Mouse (Mus musculus) embryo, embryonic 10.5 days (tissue): Measurements from ENCODE around the gene Rad9a.

Experiments
- DNase-seq: peaks from one replicate; pipeline ENCODE4 v3.0.0-alpha.2; 2015; ENCODE audit warnings: low spot score

Gene Rad9a

DNA sequence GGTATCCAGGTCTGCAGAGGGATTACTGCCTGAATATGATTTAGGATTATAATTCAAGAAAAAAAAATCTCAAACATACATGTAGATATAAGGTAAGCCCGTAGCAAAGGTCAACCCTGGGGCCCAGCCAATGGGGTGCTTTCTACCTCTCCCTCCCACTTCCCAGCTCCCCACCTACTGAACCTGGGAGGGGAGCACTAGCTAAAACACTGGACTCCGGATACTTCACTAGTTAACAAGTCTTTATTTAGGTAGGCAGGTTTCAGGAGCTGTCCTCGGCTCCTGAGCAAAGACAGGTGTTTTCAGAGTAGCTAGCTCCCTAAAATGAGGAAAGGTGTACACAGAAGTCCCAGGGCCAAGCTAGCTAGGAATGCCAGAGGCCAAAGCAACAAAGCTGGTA is 37.4 kb downstream of the Rad9a start:
- DNase-seq, result no peak

DNA sequence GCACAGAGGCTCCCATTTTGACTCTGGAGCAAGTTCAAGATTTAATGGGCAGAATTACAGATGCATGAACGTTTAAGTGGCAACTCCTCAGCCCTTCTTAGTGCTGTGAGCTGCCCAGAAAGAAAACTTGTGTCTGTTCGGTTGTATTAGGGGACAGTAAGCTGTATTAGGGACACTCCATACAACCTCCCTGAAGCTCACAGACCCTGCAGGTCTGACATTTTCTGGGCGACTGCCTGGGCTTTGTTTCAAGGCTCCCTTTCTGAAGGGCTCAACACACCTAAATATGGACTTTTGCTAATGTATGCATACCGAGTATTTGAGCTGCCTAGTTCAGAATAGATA is 37.9 kb downstream of the Rad9a start:
- no peak for DNase-seq

- DNase-seq, result peak; percentile 97
Measured at GRCm38 (mm10) chr19:4162646-4163542, 38.6 kb downstream of the Rad9a start, which contains the start of gene Rps6kb2. TSS of gene Rps6kb2 (minus strand) at chr19:4163354.

DNA sequence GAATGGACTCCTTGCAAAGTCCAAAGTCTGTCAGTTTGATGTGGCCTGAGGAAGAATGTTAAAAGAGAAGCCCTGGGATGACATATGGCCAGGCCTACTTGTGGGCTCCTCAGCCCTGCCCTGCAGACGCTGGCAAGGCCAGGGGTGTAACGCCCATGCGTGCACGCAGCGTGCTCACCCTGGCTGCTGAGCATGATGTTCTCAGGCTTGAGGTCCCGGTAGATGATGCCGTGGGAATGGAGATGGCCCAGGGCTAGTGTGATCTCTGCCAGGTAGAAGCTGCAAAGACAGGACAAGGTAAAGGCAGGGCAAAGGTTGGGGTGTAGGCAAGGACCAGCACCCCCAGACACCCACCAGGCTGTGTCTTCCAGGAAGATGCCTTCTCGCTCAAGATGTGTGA is 42.4 kb downstream of the Rad9a start:
- no peak for DNase-seq

GRCm38 (mm10) chr19:4156771-4157170 is 44.7 kb downstream of the Rad9a start:
- no peak for DNase-seq

- DNase-seq, result no peak
Measured at GRCm38 (mm10) chr19:4156073-4156579, 45.3 kb downstream of the Rad9a start.

DNA sequence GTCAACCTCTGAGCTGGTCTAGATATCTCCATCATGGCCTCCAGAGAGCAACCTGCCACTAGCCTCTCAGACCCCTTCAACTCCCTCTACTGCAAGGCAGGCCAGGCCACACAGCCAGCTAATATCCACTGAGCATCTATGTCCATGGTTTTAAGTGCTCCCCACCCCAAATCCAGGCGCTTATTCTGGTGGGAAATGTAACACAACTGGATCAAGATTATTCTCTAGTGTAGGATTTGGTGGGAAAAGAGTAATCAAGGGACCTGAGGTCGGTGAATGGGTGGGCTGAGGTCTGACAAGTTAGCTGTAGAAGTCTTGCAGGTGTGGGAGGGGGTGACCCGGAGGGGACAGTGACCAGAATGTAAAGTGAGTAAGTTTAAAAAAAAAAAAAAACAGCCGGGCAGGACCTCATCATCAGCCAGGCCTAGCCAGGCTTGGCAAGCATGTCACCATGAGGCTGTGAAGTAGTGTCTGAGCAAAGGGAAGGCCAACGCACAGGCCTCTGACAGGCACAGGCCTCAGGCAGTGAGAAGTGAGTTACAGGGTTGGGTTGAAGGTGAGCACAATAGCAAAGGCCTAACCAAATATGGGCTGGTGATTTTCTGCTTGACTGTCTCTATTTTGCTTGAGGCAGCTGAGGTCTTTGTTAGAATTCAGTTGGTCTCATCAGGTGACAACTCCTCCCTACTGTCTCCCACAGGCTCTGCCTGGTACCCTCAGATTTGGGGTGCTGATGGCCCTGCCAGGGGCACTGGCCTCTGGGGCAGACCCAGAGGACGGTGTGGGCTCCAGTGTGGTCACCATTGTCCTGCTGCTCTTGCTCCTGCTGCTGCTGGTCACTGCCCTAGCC is 46.0 kb downstream of the Rad9a start:
- no peak for DNase-seq

DNA sequence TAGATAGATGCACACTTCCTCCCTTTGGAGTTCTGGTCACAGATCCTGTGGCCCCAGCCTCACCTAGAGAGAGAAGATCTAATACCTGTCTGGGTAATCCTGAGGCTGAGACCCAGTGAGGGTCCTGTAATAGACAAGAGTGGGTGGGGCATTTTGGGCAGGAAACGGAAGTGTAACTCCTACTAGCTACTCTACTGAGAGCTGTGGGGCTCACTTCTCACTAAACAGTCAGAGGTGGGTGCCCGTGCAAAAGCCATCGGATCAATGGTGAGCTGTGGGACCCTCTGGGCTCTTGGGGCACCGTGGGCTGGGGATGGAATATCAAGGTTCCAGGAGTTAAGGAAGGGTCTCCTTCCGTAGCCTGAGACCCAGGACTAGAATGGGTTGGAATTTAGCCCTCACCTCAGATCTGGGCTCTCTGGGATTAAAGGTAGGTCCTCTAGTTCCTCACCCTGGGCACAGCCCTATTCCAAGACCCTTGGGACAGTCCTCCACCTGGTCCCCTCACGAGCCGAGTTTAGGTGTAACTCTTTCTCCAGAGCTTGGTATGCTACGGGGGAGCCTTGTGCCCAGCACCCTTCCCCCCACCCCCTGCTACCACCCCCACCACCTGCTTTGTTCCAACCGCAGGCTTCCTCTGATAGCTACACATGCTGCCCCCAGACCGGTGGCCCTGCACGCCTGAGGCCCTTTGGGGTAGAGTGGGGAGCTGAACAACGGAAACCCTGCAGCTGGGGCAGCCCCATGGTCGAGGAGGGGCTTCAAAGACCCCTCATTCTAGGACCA is 46.8 kb downstream of the Rad9a start:
- DNase-seq, result no peak

DNA sequence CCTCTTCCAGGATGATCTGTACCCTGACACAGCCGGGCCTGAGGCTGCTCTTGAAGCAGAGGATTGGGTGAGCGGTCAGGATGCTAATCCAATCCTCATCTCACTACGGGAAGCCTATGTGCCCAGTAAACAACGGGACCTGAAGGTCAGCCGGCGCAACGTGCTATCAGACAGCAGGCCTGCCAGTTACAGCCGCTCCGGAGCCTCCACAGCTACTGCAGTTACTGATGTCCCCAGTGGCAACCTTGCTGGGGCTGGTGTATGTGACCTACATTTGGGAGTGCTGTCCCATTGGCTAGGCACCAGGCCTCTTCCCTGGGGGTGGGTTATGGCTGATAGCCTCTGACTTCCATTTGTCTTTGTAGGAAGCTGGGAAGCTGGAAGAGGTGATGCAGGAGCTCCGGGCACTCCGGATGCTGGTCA is 48.2 kb downstream of the Rad9a start, which contains the start of gene Ptprcap:
TSS of gene Ptprcap (plus strand) at position 373 of the 423 bp plus-strand sequence.
- DNase-seq, result no peak

- no peak for DNase-seq
Measured at GRCm38 (mm10) chr19:4152445-4153231, 48.8 kb downstream of the Rad9a start.

GRCm38 (mm10) chr19:4151898-4152297 is 49.6 kb downstream of the Rad9a start:
- no peak for DNase-seq

DNA sequence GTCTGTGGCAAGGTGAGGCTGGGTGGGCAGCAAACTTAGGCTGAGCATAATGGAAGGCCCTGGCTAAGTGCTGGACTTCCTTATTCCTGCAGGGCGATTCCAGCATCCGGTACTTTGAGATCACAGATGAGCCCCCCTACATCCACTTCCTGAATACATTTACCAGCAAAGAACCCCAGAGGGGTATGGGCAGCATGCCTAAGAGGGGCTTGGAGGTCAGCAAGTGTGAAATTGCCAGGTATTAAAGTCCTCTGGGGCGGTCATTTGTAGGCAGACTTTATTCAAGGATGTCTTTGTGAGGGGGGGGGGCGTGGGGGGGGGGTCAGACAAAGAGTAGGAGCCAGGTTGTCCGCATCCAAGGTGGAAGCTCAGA is 50.0 kb downstream of the Rad9a start:
- DNase-seq, result no peak

- DNase-seq, result no peak
Measured at GRCm38 (mm10) chr19:4150567-4151487, 50.6 kb downstream of the Rad9a start.

DNA sequence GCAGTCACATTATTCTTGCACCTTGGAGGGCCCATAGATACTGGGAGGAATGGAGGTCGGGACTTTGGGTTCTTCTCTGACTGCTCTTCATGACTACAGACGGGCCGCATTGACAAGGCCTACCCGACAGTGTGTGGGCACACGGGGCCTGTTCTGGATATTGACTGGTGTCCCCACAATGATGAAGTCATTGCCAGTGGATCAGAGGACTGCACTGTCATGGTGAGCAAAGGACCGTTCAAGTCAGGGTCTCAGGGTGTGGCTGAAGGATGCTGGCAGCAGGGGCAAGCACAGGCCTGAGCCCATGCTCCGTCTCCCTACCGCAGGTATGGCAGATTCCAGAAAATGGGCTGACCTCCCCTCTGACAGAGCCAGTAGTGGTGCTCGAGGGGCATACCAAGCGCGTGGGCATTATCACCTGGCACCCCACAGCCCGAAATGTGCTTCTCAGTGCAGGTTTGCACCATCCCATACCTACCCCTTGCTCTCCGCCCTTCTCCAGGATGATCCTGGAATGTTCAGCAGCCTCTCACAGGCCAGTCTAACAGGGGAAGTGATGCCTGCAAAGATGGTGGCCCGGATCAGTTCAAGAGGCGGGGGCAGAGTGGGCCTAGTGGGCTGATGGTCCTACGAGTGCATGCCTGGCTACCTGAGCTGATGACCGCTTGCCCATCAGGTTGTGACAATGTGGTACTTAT is 51.5 kb downstream of the Rad9a start:
- DNase-seq, result no peak

DNA sequence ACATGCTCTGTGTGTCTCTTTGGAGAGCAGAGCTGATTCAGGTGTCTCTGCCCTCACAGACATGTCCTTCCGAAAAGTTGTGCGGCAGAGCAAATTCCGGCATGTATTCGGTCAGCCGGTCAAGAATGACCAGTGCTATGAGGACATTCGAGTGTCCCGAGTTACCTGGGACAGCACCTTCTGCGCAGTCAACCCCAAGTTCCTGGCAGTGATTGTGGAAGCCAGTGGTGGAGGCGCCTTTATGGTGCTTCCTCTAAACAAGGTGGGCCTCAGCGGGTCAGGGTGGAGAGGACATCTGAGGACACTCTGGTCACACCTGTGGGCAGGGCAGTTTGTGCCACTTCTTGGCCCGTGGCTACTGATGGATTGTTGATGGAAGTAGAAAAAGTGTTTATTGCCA is 52.2 kb downstream of the Rad9a start:
- DNase-seq, result no peak

DNA sequence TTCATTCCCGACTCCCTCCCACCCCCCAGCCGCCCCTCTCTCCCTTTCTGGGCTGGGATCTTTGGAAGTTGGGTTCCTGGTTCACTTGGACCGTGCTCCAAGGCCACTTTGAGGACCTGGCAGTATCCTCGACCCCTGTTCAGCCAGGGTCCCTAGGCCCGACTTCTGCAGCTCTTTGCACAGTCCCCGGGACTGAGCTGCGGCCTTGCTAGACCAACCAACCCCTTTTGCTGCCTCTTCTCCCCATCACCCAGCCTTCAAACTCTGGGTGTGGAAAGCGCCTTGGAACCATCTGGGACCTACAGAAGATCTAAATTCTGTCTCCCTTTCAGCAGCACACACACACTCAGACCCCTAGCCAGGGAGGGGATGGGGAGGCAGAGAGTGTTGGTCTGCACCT is 52.6 kb downstream of the Rad9a start:
- no peak for DNase-seq

- DNase-seq, result peak; percentile 96
Measured at GRCm38 (mm10) chr19:4148491-4148806, 53.0 kb downstream of the Rad9a start, which contains the start of gene Coro1b. TSS of gene Coro1b (plus strand) at chr19:4148619.

GRCm38 (mm10) chr19:4147782-4148490 is 53.5 kb downstream of the Rad9a start:
- no peak for DNase-seq

DNA sequence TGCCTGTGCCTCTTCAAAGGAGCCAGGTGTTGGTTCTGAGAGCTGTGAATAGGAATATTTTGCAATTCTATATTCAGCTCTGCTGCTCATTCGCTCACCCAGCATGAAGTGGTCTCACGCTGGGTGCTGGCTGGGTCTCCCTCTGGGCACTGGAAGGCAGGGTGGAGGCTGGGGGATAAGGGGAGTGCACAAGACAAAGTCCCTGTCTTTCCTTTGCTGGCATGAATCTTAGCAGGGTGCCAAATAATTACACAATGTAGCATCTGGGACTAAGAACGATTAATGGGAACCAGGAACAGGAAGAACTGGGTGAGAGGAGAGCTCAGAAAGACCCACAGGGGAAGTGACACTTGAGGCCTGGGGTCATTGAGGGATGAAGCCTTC is 54.4 kb downstream of the Rad9a start:
- DNase-seq, result no peak
